Mouse (Mus musculus) kidney, adult 2 months (tissue): ENCODE data around the gene Pgp.

Experiments
- CTCF ChIP-seq: fragments of 200-500 bp; conservative IDR thresholded peaks from 2 replicates; pipeline ENCODE4 v1.5.1; 2011; ENCODE audit warnings: low read depth, mild to moderate bottlenecking, control low read depth, low read length, moderate library complexity, mixed read lengths; ENCODE audit not compliant: insufficient read depth, insufficient read length
- POLR2A ChIP-seq: fragments of 200-500 bp; IDR thresholded peaks from one replicate; pipeline ENCODE4 v1.6.1; 2011; ENCODE audit warnings: low read depth, low read length, control low read depth

DNA sequence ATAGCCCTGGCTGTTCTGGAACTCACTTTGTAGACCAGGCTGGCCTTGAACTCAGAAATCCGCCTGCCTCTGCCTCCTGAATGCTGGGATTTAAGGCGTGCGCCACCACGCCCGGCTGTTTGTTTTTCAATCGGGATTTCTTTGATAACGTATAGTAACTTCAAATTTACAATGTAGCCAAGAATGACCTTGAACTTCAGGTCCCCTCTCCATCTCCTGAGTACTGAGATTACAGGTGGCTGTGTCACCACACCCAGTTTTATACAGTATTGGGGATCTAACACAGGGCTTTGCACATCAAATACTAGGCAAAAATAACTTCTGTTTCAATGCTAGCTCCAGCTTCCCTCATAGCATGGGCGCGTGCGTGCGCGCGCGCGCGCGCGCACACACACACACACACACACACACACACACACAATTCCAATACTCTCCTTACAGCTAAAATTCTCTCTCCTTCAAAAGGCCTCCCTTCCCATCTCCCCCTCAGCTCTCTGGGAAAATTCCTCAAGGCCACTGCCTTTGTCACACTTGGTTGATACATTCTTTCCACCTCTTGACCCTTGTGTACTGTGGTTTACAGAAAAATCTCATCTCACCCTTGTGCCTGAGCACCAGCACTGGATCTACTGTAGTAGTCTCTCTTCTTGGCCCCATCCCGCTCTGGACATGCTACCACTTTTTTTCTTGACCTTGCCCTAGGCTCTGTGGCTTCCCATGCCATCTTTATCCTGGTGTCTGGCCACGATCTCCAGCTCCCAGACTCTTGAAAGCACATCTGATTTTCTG is 11.0 kb downstream of the Pgp start:
- TF ChIP-seq POLR2A (no peak), CTCF (no peak)
